Mouse (Mus musculus) urinary bladder, adult 18-20 months (tissue): ENCODE results near the gene Wdr12.
"Not testable (repeated sequence)": the region's sequence is repeated elsewhere in the genome, so short reads cannot be mapped to it uniquely, and the experiment has no call there.

ENCODE experiments used
- DNase-seq, 2 experiments: peaks; one replicate each; pipeline ENCODE4 v3.0.0; 2022; ENCODE audit warnings: low spot score in 2 of 2, mixed read lengths in 2 of 2

Wdr12 gene

GRCm38 (mm10) chr1:60098024-60098781, at the start of gene Wdr12, which contains the start of gene Carf:
Wdr12 (minus strand) TSS chr1:60098645.
Carf (plus strand) TSS chr1:60098247.
- DNase-seq, result peak; percentile 90 to 94

GRCm38 (mm10) chr1:60137346-60137745, 38.9 kb upstream of the Wdr12 start:
- no peak for DNase-seq

DNA sequence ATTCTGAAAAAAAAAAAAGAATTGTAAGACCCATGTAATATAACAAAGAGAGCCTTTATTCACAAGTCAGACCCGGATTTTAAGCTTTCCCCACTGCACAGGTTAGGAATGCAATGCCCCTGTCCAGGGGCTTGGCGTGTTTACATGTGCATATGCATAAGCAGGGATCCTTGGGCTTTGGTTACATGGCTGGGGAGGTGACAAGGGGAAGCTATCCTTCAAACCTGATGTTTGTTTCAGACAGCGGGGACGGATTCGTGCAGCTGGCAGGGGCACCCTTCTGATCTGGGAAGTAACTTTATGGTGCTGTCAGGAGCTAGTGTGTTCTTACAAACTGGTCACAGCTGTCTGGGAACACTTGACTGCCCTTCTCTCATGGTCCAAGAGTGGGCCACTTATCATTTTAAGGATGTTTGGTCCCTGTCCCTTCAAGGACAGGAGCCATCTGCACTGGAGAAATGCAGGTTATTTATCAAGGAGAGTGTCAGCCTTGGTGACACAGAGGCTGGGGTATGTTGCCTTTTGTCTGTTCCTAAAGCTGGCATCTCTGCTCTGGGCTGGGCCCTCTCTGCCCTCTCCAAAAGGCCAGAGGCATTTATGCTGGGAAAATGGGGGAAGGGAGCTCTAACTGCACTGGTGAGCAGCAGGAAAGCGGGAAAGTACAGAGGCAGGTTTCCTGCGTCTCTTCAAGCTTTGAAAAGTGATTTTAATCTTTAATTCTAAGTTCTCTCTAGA, 19.4 kb upstream of the Wdr12 start:
- DNase-seq, result no peak

GRCm38 (mm10) chr1:60104582-60104981, 6.1 kb upstream of the Wdr12 start:
- DNase-seq, result no peak

DNA sequence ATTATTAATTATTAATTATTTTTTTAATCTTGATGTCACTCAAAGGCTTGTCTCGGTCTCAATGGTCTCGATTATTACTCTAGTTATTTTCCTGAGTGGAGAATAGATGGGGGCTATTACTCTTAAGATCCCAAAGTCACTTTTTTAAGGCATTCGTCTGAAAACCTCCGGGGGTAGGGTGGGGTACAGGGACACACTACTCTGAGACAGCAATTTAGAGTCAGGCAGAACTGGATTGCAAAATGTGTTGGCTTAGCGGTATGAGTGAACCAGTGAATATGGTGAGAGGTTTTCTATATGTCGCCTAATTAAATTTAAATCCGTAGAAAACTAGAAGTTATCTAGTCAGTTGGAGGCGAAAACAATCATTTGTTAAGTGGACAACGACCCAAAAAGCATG, 394 bp upstream of the Wdr12 start:
- DNase-seq, result no peak

GRCm38 (mm10) chr1:60097277-60098023, 995 bp downstream of the Wdr12 start:
- peak; percentile 19 to 39 for DNase-seq

- DNase-seq, result no peak
Measured at GRCm38 (mm10) chr1:60096572-60097276, 1.7 kb downstream of the Wdr12 start.

GRCm38 (mm10) chr1:60076411-60076810, 22.0 kb downstream of the Wdr12 start:
- no peak for DNase-seq

DNA sequence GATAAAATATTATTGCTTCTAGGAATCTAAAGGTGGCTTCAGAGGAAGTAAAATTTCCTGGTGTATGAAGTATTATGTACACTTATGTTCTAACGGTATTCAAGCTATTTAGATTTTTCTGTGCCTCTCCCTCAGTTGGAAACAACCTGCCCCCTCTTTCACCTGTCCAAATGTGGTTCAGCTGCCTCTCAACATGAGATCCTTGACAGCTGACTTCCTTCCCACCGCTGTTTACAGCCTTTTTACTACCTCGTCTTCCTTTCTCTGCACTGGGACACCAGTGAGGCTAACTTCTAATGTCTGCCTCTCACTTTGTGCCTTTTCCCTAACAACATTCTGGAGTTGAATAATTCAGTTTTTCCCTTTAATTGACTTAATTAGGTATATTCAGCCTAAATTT, 22.9 kb downstream of the Wdr12 start:
- no peak for DNase-seq

GRCm38 (mm10) chr1:60074935-60075334, 23.5 kb downstream of the Wdr12 start:
- no peak for DNase-seq

DNA sequence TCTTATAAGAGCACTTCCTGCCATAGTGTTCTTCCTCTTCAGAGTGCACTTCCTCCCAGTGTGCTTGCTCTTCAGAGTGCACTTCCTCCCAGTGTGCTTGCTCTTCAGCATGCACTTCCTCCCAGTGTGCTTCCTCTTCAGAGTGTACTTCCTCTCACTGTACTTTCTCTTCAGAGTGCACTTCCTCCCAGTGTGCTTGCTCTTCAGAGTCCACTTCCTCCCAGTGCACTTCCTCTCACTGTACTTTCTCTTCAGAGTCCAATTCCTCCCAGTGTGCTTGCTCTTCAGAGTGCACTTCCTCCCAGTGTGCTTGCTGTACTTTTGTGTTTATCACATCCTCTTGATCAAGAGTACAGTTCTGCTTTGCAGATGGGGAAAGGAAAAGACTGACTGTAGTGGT, 27.7 kb downstream of the Wdr12 start:
- not testable (repeated sequence) for DNase-seq

- no peak for DNase-seq
Measured at GRCm38 (mm10) chr1:60056310-60056709, 42.1 kb downstream of the Wdr12 start.

GRCm38 (mm10) chr1:60054659-60055058, 43.8 kb downstream of the Wdr12 start:
- no peak for DNase-seq

DNA sequence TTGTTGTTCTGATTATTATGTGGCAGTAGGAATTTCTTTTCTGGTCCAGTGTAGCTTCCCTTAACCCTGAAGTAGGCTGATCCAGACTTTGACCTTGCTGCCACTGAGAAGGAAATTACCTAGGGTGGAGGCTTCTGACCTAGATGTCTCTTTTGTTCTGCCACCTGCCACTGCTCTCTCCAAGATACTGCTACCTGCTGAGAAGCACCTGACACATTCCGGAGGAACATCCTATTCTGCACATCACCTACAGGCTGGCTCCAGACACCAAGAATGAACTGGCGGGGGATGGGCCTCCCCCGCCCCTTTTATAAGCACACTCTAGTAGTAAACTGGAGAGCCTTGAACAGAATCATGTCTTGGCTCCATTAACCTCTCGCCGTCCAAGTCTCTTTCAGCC, 51.0 kb downstream of the Wdr12 start:
- not testable (repeated sequence) for DNase-seq

GRCm38 (mm10) chr1:60044595-60044994, 53.9 kb downstream of the Wdr12 start:
- DNase-seq, result no peak

DNA sequence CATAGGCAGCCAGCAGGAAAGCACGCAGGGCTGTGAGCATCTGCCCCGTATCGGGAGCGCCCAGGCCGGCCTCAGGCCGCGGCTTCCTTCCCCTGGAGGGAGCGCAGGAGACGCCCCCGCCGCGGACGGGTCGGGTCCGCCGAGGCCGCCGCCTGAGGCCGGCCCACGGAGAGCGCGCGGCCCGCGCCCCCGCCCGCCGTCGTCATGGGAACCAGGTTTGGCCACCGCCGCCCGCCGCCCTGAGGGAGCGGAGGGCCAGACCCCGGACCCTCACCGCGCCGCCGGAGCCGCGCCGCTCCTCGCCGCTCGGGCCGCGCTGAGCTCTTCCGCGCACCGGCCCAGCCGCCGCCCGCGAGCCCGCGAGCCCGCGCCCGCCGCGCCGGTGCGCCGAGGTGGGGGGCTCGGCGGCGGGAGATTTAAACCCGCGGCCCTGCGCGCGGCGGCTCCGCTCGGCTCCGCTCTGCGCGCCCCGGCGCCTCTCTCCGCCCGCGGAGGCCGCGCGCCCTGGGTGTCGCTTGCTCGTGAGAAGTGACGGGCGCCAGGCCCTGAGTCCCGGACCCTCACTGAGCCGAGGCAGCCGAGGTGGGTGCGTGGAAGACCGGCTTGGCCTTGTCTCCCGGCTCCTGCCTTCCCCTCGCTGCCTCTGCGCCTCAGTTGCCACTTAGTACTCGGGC, 55.5 kb downstream of the Wdr12 start, which contains the start of gene Ica1l:
TSS of gene Ica1l (minus strand) at position 389 of the 674 bp plus-strand sequence.
- peak; percentile 20 to 41 for DNase-seq

- DNase-seq, result no peak
Measured at GRCm38 (mm10) chr1:60042398-60042795, 56.0 kb downstream of the Wdr12 start.

DNA sequence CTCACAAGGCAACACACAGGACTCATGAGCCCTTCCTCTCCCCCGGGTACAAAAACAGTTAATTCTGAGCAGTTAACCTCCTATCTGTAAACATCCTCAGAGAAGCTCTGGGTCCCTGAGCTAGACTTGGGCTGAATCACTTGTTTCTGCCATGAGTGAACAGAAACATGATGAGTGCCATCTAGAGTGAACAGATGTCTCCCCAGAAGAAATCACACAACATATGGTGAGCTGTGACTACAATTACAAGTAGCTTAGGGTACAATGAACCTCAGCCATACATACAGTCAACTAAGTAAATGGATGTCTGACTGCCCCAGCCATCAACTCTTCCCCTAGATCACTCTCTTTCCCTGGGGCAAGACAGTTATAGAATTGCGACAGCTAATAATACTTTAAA, 63.4 kb downstream of the Wdr12 start:
- no peak for DNase-seq
